Mouse (Mus musculus) stomach, postnatal 0 days (tissue): Measurements from ENCODE around the gene Fgf22.

Experiments
- CTCF ChIP-seq: IDR thresholded peaks from 2 replicates; pipeline ENCODE4 v1.5.1; 2016; ENCODE audit warnings: antibody characterized with exemption, low read depth, mild to moderate bottlenecking, moderate library complexity
- EP300 ChIP-seq: optimal IDR thresholded peaks from 2 replicates; pipeline ENCODE3; 2016; ENCODE audit warnings: antibody characterized with exemption

DNA sequence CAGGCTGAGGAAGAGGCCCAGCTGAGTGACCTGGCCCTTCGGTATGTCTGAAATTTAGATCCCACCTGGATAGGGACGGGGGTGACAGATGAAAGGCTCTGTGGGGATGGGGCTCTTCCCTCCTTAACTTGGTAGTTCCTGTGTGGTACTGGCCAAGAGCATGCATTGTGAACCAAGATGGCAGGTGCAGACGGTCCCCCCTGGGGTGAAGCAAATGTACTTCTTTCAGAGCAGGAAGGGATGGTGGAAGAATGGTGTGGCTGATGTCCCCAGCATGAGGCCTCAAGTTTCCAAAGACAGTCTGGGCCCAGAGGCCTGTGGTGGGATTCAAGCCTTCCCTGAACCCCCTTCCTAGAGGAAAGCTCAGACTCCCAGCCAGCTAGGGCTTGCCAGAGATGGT is 978 bp downstream of the Fgf22 start:
- TF ChIP-seq CTCF = no peak
- no peak for TF ChIP-seq EP300
